Mouse (Mus musculus) bone marrow macrophage, adult 2 months (primary cell): Measurements from ENCODE around the gene Gja1.

Experiments
- CTCF ChIP-seq: IDR thresholded peaks from 2 replicates; pipeline ENCODE4 v1.5.1; 2012; ENCODE audit warnings: low read depth, mild to moderate bottlenecking, low read length, moderate library complexity
- POLR2A ChIP-seq: IDR thresholded peaks from 2 replicates; pipeline ENCODE4 v1.6.1; 2012; ENCODE audit warnings: mild to moderate bottlenecking, low read depth, low read length, borderline replicate concordance

DNA sequence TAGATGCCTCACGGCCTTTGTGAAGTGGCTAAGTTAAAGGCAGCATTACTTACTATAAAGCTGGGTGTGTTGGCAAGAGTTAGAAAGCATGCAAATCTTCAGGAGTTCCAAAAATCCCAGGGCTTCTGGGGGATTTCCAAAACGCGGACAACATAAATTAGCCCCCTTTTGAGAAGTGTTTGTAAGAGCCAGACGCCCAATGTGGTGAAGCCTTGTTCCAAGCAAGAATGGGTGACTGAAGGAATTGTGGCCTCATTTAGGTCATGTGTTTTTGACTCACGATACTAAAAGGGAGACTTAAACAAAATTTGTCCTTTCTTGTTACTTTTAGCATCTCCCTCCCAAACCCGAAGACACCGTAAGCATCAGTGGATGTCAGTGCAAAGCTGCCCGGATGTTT, 20.7 kb downstream of the Gja1 start:
- TF ChIP-seq CTCF (no peak), POLR2A (no peak)
